Mouse (Mus musculus) stomach, adult 2 months (tissue): Measurements from ENCODE around the gene Gzmk. TPM values are rescaled to one million over a fixed set of nuclear protein-coding genes. Genes with fewer than 3 reads are reported as not detected.

Experiments
- polyA plus RNA-seq: library from polyadenylated mRNA; depleted of rRNA; stranded (reverse); fragments of >200 nt; gene quantifications from 2 replicates; pipeline ENCODE4 v1.2.3, GENCODE M21; 2012; rRNA removed

The Gzmk gene
- polyA plus RNA-seq, result not detected in 2 replicates

DNA sequence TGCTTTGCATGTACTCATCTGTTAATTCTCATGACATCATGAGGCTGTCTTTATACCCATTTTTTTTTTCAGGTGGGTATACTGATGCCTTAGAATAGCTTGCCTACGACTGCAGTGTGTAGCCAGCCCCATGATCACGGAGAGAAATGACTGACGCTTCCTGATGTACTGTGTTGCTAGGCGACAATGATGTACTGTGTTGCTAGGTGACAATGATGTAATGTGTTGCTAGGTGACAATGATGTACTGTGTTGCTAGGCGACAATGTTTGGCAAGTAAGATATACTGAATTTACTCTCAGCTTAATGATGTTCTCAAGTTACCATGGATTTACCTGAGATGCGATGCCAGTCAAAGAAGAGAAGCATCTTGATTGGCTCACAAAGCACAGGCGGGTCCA is at the start of gene Gzmk:
Gzmk (minus strand) TSS at position 98 of the 400 bp plus-strand sequence.

DNA sequence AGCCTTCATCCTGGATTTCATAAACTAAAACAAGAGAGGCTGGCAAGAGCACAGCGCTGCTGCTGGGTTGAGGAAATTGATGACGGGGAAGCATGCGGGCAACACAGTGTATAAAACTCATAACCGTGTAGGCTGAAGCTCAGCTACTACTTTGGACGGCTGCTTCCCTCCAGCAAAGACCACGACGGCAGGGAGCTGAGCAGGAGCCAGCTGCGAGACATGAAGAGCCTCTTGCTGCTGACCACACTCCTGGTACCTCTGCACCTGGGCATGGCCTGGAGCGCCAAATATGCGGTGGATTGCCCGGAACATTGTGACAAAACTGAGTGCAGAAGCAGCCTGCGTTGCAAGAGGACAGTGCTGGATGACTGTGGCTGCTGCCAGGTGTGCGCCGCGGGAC is 16.1 kb downstream of the Gzmk start, which contains the start of gene Esm1:
Esm1 (plus strand) TSS at position 36 of the 400 bp plus-strand sequence.

Other genes with a start within 250 kb of the Gzmk start
- 0.30 and 0.43 TPM in 2 replicates for gene Ccno, start 238.1 kb downstream of the Gzmk start, polyA plus RNA-seq
- 0.14 TPM in 1 of 2 replicates, not detected in the other for gene Mcidas, start 232.1 kb downstream of the Gzmk start, polyA plus RNA-seq
- not detected in 2 replicates for gene Cdc20b, start 190.8 kb downstream of the Gzmk start, polyA plus RNA-seq
- gene Gpx8, start 179.5 kb downstream of the Gzmk start, polyA plus RNA-seq, result 0.13 and 0.27 TPM in 2 replicates
- not detected in 2 replicates for gene Gzma, start 124.9 kb downstream of the Gzmk start, polyA plus RNA-seq
- gene Esm1, start 16.2 kb downstream of the Gzmk start, polyA plus RNA-seq, result 1.6 and 2.5 TPM in 2 replicates
- gene BC067074, start 67.3 kb upstream of the Gzmk start, polyA plus RNA-seq, result 0.08 and 0.16 TPM in 2 replicates